Mouse (Mus musculus) mammary gland, adult 2 months (tissue): ENCODE results near the gene Fmo1. TPM values are rescaled to one million over a fixed set of nuclear protein-coding genes. Genes with fewer than 3 reads are reported as not detected.

Source experiments
- polyA plus RNA-seq: library from polyadenylated mRNA; depleted of rRNA; stranded (reverse); fragments of >200 nt; gene quantifications from 2 replicates; pipeline ENCODE4 v1.2.3, GENCODE M21; 2012; ENCODE audit warnings: low replicate concordance; rRNA removed

Fmo1 gene
- polyA plus RNA-seq, result 46.6 and 91.4 TPM in 2 replicates

DNA sequence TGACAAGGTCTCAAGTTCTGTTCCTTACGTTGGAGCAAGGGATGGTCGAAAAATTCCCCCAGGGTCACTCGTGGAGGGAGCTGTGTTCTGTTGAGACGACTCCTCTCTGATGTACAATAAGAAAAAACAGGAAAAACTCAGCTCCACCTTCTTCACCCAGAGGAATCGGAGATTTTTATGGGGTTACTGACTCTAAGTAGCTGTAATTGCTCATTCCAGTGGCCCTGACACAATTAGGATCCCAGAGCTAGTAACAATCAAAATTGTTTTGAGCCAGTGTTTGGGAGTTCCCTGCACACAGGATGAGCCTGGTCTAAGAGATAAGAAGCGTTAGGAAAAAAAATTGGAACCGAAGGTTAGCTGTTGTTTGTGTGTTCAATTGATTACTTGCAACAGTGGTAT, at the start of gene Fmo1:
TSS of gene Fmo1 (minus strand) at position 331 of the 402 bp plus-strand sequence.

DNA sequence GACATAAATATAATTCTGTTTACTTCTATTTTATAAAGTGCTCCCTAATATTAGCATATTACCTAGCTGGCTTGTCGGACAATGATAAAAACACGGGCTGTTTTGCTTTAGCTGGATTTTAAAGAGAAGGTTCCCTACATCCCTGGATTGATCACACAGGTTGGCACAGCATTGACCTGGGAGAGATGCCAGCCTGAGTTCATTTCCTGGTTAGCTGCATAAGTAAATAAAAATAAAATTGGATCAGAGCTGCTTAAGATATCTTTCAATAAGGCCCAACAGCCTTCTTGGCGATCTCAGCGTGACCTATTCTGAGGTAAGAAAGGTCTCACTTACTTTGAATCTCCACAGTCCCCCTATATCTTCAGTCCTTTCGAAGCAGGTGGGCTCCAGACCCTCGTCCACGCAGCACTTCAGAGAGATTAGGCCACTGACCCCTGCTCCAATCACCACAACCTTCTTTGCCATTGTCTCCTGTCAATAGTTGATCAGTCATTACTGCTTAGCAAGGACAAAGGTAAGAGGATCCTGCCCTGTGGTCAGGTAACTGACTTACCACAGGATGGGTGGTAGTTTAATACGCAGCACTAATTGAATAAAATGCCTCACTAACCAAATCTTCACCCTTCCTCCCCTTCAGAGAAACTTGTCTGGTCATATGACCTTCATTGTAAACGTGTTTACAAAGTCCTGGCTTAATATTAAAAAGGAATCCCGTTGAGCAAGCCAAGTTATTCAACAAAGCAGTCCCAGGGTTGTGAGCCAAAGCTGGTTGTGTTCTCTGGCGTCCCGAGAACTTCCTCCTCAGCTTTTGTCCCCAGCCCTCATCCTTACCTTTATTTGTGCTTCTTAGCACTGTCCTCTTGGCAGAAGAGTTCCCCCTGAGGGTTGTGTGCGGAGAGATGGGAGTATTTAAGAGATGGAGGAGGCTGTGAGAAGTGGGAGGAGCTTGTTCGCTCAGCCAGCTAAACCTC, 31.7 kb upstream of the Fmo1 start, which contains the start of gene Fmo2:
TSS of gene Fmo2 (minus strand) at position 889 of the 974 bp plus-strand sequence.

DNA sequence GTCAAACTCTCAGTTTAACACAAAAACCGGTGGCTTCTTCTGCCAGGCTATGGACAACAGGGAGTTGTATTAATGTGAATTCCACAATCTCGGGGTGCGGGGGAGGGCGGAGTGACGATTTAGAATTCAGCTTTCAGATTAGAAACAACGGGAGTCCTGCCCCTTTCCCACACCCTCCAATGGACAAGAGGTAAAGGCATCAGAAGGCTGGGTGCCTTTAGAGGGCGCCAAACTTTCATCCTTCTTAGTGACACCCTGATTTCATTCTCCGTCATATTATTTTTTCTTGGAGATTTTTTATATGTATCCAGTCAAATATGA, 52.6 kb downstream of the Fmo1 start, which contains the start of gene Fmo4:
TSS of gene Fmo4 (minus strand) at position 137 of the 321 bp plus-strand sequence.

Other genes starting within 250 kb of the Fmo1 start
- 4.3 and 15.5 TPM in 2 replicates for gene Myoc, start 227.5 kb downstream of the Fmo1 start, polyA plus RNA-seq
- not detected in 2 replicates for gene Myocos, start 208.4 kb downstream of the Fmo1 start, polyA plus RNA-seq
- gene Prrc2c, start 126.1 kb downstream of the Fmo1 start, polyA plus RNA-seq, result 36.9 and 41.1 TPM in 2 replicates
- 0.41 and 0.92 TPM in 2 replicates for gene Fmo4, start 52.6 kb downstream of the Fmo1 start, polyA plus RNA-seq
- 3.1 and 11.3 TPM in 2 replicates for gene Fmo2, start 32.1 kb upstream of the Fmo1 start, polyA plus RNA-seq
- gene Fmo6, start 70.9 kb upstream of the Fmo1 start, polyA plus RNA-seq, result not detected in 2 replicates
- gene Fmo3, start 117.9 kb upstream of the Fmo1 start, polyA plus RNA-seq, result not detected in 2 replicates
- gene Mroh9, start 219.1 kb upstream of the Fmo1 start, polyA plus RNA-seq, result not detected in 2 replicates